Mouse (Mus musculus): ENCODE results near the gene Hoxc5.

GRCm38 (mm10) chr15:103041613-103042012 lies 74.4 kb downstream of the Hoxc5 start:
- TF ChIP-seq CTCF (IDR thresholded peaks at IDR 0.05; ENCODE audit: low read depth), result no peak
- TF ChIP-seq EP300 (IDR thresholded peaks at IDR 0.05; ENCODE audit: low read depth), result no peak

All from heart, postnatal 0 days (tissue).